Comparison of ENCODE assay signal across 27 mouse cellular contexts in the genomic region with DNA sequence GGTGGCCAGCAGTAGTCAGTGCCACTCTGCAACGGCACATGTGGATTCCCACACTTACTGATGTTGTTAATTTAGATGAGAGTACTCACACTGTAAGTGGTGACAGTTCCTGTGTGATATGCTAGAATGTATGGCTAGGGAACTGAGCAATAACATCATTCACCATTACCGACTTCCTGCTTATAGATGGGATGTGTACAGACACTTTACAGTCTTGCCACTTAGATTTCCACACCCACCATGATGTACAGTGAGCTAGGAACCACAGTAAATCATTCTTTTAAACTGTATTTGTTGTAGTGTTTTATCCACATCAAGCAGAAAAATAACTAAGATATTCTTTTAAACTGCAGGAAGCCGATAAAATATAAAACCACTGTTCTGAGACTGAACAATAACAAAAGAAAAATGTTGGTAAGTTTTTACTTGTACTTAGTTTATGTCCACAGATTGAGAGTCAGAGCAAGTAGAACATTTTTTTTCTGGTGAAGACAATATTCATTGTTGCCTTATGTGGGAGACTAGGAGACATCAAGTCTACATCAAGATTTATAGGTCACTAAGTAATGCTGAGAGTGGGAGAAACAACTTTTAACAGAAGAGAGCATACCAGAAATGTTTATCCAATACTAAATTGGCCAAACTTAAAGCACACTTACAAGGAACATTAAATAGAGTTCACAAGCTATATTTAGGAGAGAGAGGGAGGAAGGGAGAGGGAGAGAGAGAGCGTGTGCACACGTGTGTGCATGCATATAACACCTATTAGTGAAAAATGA.
"Had no signal": no experiment of that assay in that cellular context is flagged by ENCODE, and none has a peak within 500 bp of the region (broad histone marks: within the 10 kb centered on the region; RNA-seq: fewer than 3 reads in every experiment).

No protein-coding gene starts in this region.

- H3K9ac ChIP-seq: embryonic facial prominence, embryonic 12.5 days; embryonic facial prominence, embryonic 13.5 days; embryonic facial prominence, embryonic 15.5 days; forebrain, embryonic 12.5 days; forebrain, embryonic 13.5 days; forebrain, embryonic 15.5 days; forebrain, postnatal 0 days had no signal

- H3K9me3 ChIP-seq: embryonic facial prominence, embryonic 10.5 days; embryonic facial prominence, embryonic 12.5 days; embryonic facial prominence, embryonic 13.5 days; embryonic facial prominence, embryonic 15.5 days; forebrain, embryonic 10.5 days; forebrain, embryonic 12.5 days; forebrain, embryonic 13.5 days; forebrain, embryonic 15.5 days had no signal

- H3K4me2 ChIP-seq: embryonic facial prominence, embryonic 12.5 days; embryonic facial prominence, embryonic 13.5 days; embryonic facial prominence, embryonic 15.5 days; forebrain, embryonic 12.5 days; forebrain, embryonic 13.5 days; forebrain, embryonic 15.5 days had no signal

- H3K27me3 ChIP-seq: embryonic facial prominence, embryonic 12.5 days; embryonic facial prominence, embryonic 13.5 days; embryonic facial prominence, embryonic 15.5 days; forebrain, embryonic 12.5 days; forebrain, embryonic 13.5 days; forebrain, embryonic 15.5 days had no signal

- ATAC-seq: forebrain, embryonic 13.5 days; forebrain, embryonic 14.5 days; forebrain, embryonic 15.5 days; forebrain, embryonic 16.5 days; forebrain, postnatal 0 days had no signal

- H3K4me3 ChIP-seq: embryonic facial prominence, embryonic 10.5 days; embryonic facial prominence, embryonic 12.5 days; embryonic facial prominence, embryonic 13.5 days; embryonic facial prominence, embryonic 15.5 days; erythroblast, embryonic 14.5 days; forebrain, embryonic 10.5 days; forebrain, embryonic 12.5 days; forebrain, embryonic 13.5 days; forebrain, embryonic 15.5 days; gastrocnemius, adult 2 months had no signal

- H3K36me3 ChIP-seq: embryonic facial prominence, embryonic 10.5 days; embryonic facial prominence, embryonic 12.5 days; embryonic facial prominence, embryonic 13.5 days; embryonic facial prominence, embryonic 15.5 days; forebrain, embryonic 10.5 days; forebrain, embryonic 12.5 days; forebrain, embryonic 15.5 days had no signal

- H3K4me1 ChIP-seq: embryonic facial prominence, embryonic 10.5 days; embryonic facial prominence, embryonic 12.5 days; embryonic facial prominence, embryonic 13.5 days; embryonic facial prominence, embryonic 15.5 days; forebrain, embryonic 10.5 days; forebrain, embryonic 12.5 days; forebrain, embryonic 13.5 days; forebrain, embryonic 15.5 days had no signal

- H3K27ac ChIP-seq: embryonic facial prominence, embryonic 10.5 days; embryonic facial prominence, embryonic 12.5 days; embryonic facial prominence, embryonic 13.5 days; embryonic facial prominence, embryonic 15.5 days; forebrain, embryonic 10.5 days; forebrain, embryonic 12.5 days; forebrain, embryonic 13.5 days; forebrain, embryonic 15.5 days; gastrocnemius, adult 2 months had no signal

- DNase-seq: cerebellum, adult 18-20 months; cerebellum, adult 2 months; cerebellum, adult 8-10 months; cerebellum, adult 9-10 months; cerebellum, adult 9-11 months; cerebellum, postnatal 10 days; cerebellum, postnatal 14 days; cerebellum, postnatal 25 days; cerebellum, postnatal 36 days; embryo, embryonic 11 days; forebrain, postnatal 0 days; gastrocnemius, adult 2 months; gastrocnemius, postnatal 10 days; gastrocnemius, postnatal 14 days; gastrocnemius, postnatal 25 days; gastrocnemius, postnatal 36 days had no signal
